Mouse (Mus musculus) neural tube, embryonic 12.5 days (tissue): ENCODE measurements around the gene Ms4a6d. TPM values are rescaled to one million over a fixed set of nuclear protein-coding genes. Genes with fewer than 3 reads are reported as not detected.

ENCODE experiments used
- ATAC-seq: fragments of 200-750 bp; cut with Nextera tagmentation; 2 replicates; pipeline ENCODE4 v1.8.0; 2017; ENCODE audit warnings: low read depth, mild to moderate bottlenecking, moderate TSS enrichment, moderate library complexity; ENCODE audit not compliant: low FRiP score
- H3K27ac ChIP-seq: fragments of 300-500 bp; sonication (generic); 2 replicates; pipeline ENCODE4 v1.5.1; 2016
- H3K27me3 ChIP-seq: fragments of 300-500 bp; sonication (generic); replicated peaks from 2 replicates; pipeline ENCODE4 v1.6.1; 2016; ENCODE audit warnings: mild to moderate bottlenecking
- H3K36me3 ChIP-seq: fragments of 300-500 bp; sonication (generic); 2 replicates; pipeline ENCODE4 v1.6.1; 2016; ENCODE audit warnings: mild to moderate bottlenecking
- H3K4me1 ChIP-seq: fragments of 300-500 bp; sonication (generic); 2 replicates; pipeline ENCODE4 v1.6.1; 2016
- H3K4me2 ChIP-seq: fragments of 300-500 bp; sonication (generic); replicated peaks from 2 replicates; pipeline ENCODE4 v1.6.1; 2016; ENCODE audit warnings: mild to moderate bottlenecking
- H3K4me3 ChIP-seq: fragments of 300-500 bp; sonication (generic); 2 replicates; pipeline ENCODE4 v1.5.1; 2016
- H3K9ac ChIP-seq: fragments of 300-500 bp; sonication (generic); 2 replicates; pipeline ENCODE4 v1.6.1; 2016; ENCODE audit warnings: mild to moderate bottlenecking
- H3K9me3 ChIP-seq: fragments of 300-500 bp; sonication (generic); 2 replicates; pipeline ENCODE4 v1.6.1; 2016; ENCODE audit warnings: mild to moderate bottlenecking
- WGBS: fragments of 180-500 bp; shearing (Covaris S2); methylation state at CpG from one replicate; pipeline ENCODE4 v1.1.7; 2016; 5-methylcytosine and 5-hydroxymethylcytosine counted together
- polyA plus RNA-seq: library from polyadenylated mRNA; unstranded; fragments of >200 nt; fragmentation: Nextera tagmentation; extraction: Ambion mirVana; gene quantifications from 2 replicates; pipeline ENCODE4 v1.2.1, GENCODE M21; 2016

Gene Ms4a6d
- 2.0 and 2.4 TPM in 2 replicates for polyA plus RNA-seq

- Histone ChIP-seq H3K9ac (no peak within 1 kb of the TSS), H3K9me3 (no peaks in the 10 kb centered on the region), H3K4me1 (no peaks in the 10 kb centered on the region), H3K27me3 (no peaks in the 10 kb centered on the region), H3K27ac (no peak within 1 kb of the TSS), H3K36me3 (no peaks in the 10 kb centered on the region), H3K4me3 (no peak within 1 kb of the TSS), H3K4me2 (no peak within 1 kb of the TSS)
- ATAC-seq, result no peak
- 92% methylated on average over 2 of the region's 2 CpGs for WGBS
Measured at GRCm38 (mm10) chr19:11604603-11605002, at the start of gene Ms4a6d. TSS of gene Ms4a6d (minus strand) at chr19:11604849.

DNA sequence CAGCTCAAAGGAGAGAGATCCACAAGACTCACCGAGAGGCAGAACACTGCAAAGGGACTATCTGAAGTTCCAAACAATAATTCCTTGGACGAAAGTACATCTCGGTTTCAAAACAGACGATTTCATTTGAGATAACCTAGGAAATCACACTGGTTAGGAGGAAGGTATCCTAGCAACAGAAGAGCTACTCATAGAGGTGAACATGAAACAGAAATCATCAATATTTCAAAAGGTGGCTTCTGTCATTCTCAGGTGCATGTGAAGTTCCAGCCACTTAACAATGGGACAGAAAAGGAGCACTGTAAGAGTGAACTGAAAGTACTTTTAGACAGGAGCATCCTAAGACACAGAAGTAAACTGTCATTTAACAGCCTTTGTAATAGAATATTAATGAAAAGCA lies 44.9 kb upstream of the Ms4a6d start:
- no peaks in the 10 kb centered on the region for H3K27me3 ChIP-seq
- no peaks in the 10 kb centered on the region for H3K4me1 ChIP-seq
- H3K9me3 ChIP-seq, result no peaks in the 10 kb centered on the region
- no peak for ATAC-seq
- no peak overlapping the region for H3K9ac ChIP-seq
- no peak overlapping the region for H3K4me2 ChIP-seq
- no peak overlapping the region for H3K27ac ChIP-seq
- 88% methylated on average over 4 of the region's 4 CpGs for WGBS
- no peaks in the 10 kb centered on the region for H3K36me3 ChIP-seq
- H3K4me3 ChIP-seq, result no peak overlapping the region

DNA sequence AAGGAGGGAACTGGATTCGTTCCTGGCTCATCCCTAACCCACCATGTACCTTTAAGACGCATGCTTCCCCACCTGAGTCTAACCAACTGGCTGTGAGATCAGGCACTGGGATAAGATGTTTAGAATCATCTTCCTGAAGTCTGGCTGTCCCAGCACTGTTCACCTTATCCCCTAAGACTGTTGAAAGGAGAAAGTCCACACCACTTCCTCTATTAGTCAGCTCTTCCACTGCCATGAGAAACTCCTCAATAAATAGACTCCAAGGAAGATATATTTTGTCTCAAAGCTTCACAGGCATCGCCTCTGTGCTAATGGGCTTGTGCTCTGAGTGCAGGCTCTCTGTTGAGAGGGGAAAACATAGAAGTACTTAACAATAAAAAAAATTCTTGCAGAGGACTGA lies 41.5 kb upstream of the Ms4a6d start:
- WGBS, result 82% methylated on average over 3 of the region's 3 CpGs
- Histone ChIP-seq H3K36me3 (no peaks in the 10 kb centered on the region), H3K27ac (no peak overlapping the region), H3K4me2 (no peak overlapping the region), H3K27me3 (no peaks in the 10 kb centered on the region), H3K4me1 (no peaks in the 10 kb centered on the region), H3K4me3 (no peak overlapping the region), H3K9me3 (no peaks in the 10 kb centered on the region), H3K9ac (no peak overlapping the region)
- ATAC-seq, result no peak

DNA sequence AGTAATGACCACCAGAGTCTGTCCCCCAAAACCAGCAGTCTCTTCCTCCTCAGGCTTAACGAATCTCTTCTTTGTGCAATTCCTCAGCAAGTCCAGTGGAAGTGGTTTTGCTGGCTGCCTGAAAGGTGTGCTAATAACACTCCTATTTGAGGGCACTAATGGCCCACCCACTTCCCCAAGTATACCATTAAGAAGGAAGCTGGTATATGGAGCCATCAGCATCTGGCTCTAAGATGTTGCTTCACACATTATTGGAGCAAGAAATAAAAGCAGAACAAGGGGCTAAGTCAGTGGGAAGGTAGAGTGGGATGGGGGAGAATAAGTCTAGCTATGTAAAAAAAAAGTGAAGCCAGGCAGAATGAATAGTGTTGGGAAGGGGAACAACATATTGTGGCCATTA lies 36.1 kb upstream of the Ms4a6d start, which contains the start of gene Ms4a3:
Ms4a3 (minus strand) TSS at position 120 of the 400 bp plus-strand sequence.
- no peak within 1 kb of the TSS for H3K27ac ChIP-seq
- WGBS, result 81% methylated on average over 1 of the region's 1 CpGs
- ATAC-seq, result no peak
- H3K4me2 ChIP-seq, result no peak within 1 kb of the TSS
- no peaks in the 10 kb centered on the region for H3K27me3 ChIP-seq
- no peak within 1 kb of the TSS for H3K4me3 ChIP-seq
- no peaks in the 10 kb centered on the region for H3K9me3 ChIP-seq
- H3K4me1 ChIP-seq, result no peaks in the 10 kb centered on the region
- no peaks in the 10 kb centered on the region for H3K36me3 ChIP-seq
- H3K9ac ChIP-seq, result no peak within 1 kb of the TSS

DNA sequence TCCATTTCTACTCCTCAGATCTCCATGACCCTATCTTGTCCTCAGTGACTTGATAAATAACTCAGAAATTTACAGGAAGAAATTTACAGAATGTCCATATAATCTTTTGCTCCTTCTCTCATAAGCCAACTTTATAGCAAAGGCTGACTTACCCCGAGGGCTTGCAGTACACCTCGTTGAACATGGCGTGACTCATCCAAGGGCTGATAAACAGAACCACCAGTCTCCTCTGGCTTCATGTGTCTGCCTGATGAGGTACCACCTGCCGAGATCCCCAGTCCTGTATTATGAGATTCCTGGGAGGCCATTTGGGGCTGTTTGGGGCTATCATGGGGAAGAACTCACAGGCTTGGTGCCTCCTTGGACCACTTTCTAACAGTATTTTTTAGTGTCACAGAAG lies 34.4 kb upstream of the Ms4a6d start:
- 78% methylated on average over 4 of the region's 4 CpGs for WGBS
- H3K27me3 ChIP-seq, result no peaks in the 10 kb centered on the region
- H3K4me2 ChIP-seq, result no peak overlapping the region
- H3K4me1 ChIP-seq, result no peaks in the 10 kb centered on the region
- H3K4me3 ChIP-seq, result no peak overlapping the region
- no peaks in the 10 kb centered on the region for H3K36me3 ChIP-seq
- no peak overlapping the region for H3K9ac ChIP-seq
- ATAC-seq, result no peak
- H3K27ac ChIP-seq, result no peak overlapping the region
- H3K9me3 ChIP-seq, result no peaks in the 10 kb centered on the region

DNA sequence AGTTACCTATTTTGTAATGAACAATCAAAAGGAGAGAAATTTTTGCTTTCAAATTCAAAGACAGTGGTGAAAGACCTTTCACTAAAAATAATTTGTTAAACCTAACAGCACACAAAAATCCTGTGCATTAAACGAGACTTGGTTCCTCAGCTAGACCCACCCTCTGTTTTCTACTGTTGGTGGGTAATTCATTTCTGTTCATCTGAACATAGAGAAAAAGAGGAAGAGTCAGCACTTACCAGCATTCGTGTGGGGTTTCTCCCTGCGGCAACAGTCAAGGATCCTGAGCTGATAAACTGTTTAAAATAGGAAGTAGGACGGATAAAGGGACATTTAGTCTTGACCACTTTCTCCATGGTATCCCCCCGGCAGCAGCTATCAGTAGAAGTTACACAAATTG lies 30.9 kb upstream of the Ms4a6d start:
- H3K4me1 ChIP-seq, result no peaks in the 10 kb centered on the region
- H3K27ac ChIP-seq, result no peak overlapping the region
- H3K4me3 ChIP-seq, result no peak overlapping the region
- H3K9me3 ChIP-seq, result no peaks in the 10 kb centered on the region
- no peaks in the 10 kb centered on the region for H3K27me3 ChIP-seq
- H3K9ac ChIP-seq, result no peak overlapping the region
- H3K36me3 ChIP-seq, result no peaks in the 10 kb centered on the region
- WGBS, result 89% methylated on average over 5 of the region's 5 CpGs
- no peak overlapping the region for H3K4me2 ChIP-seq
- ATAC-seq, result no peak

- no peak for ATAC-seq
- H3K4me3 ChIP-seq, result no peak overlapping the region
- no peak overlapping the region for H3K4me2 ChIP-seq
- no peaks in the 10 kb centered on the region for H3K27me3 ChIP-seq
- no peaks in the 10 kb centered on the region for H3K36me3 ChIP-seq
- 87% methylated on average over 2 of the region's 2 CpGs for whole genome bisulfite sequencing
- H3K4me1 ChIP-seq, result no peaks in the 10 kb centered on the region
- H3K9me3 ChIP-seq, result no peaks in the 10 kb centered on the region
- no peak overlapping the region for H3K9ac ChIP-seq
- H3K27ac ChIP-seq, result no peak overlapping the region
Measured at GRCm38 (mm10) chr19:11634330-11634729, 29.7 kb upstream of the Ms4a6d start.

GRCm38 (mm10) chr19:11633732-11634131 lies 29.1 kb upstream of the Ms4a6d start:
- H3K4me2 ChIP-seq, result no peak overlapping the region
- no peaks in the 10 kb centered on the region for H3K9me3 ChIP-seq
- H3K4me1 ChIP-seq, result no peaks in the 10 kb centered on the region
- no peak overlapping the region for H3K4me3 ChIP-seq
- ATAC-seq, result no peak
- no peaks in the 10 kb centered on the region for H3K27me3 ChIP-seq
- no peak overlapping the region for H3K27ac ChIP-seq
- no peaks in the 10 kb centered on the region for H3K36me3 ChIP-seq
- no peak overlapping the region for H3K9ac ChIP-seq
- 92% methylated on average over 1 of the region's 1 CpGs for WGBS

DNA sequence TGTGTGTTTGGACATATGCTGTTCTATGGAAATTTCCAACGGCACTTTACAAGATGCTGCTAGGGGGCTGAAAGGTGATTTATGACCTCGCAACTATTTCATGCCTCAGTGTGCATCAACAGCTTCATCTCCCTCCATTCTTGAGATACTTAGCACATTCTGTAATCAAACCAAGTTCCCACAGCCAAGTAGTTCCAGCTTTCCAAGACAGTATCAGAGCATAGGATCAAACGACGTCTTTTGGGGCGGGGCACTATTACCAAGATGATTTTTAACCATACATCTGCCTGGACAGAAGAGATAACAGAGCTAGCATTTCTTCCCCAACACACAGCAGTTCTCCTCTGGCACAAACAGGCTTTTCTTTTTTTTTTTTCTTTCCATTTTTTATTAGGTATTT lies 20.6 kb upstream of the Ms4a6d start:
- no peaks in the 10 kb centered on the region for H3K9me3 ChIP-seq
- H3K27me3 ChIP-seq, result no peaks in the 10 kb centered on the region
- no peak overlapping the region for H3K4me3 ChIP-seq
- WGBS, result 63% methylated on average over 5 of the region's 5 CpGs
- H3K27ac ChIP-seq, result no peak overlapping the region
- H3K36me3 ChIP-seq, result no peaks in the 10 kb centered on the region
- H3K4me1 ChIP-seq, result no peaks in the 10 kb centered on the region
- no peak overlapping the region for H3K4me2 ChIP-seq
- H3K9ac ChIP-seq, result no peak overlapping the region
- ATAC-seq, result no peak

- Histone ChIP-seq H3K4me2 (no peak overlapping the region), H3K4me3 (no peak overlapping the region), H3K4me1 (no peaks in the 10 kb centered on the region), H3K27ac (no peak overlapping the region), H3K36me3 (no peaks in the 10 kb centered on the region), H3K27me3 (no peaks in the 10 kb centered on the region), H3K9ac (no peak overlapping the region), H3K9me3 (no peaks in the 10 kb centered on the region)
- no peak for ATAC-seq
Measured at GRCm38 (mm10) chr19:11624800-11625199, 20.2 kb upstream of the Ms4a6d start.

GRCm38 (mm10) chr19:11623551-11623950 lies 18.9 kb upstream of the Ms4a6d start, which contains the start of gene Ms4a2:
TSS of gene Ms4a2 (minus strand) at chr19:11623719.
- Histone ChIP-seq H3K4me2 (no peak within 1 kb of the TSS), H3K4me3 (no peak within 1 kb of the TSS), H3K27me3 (no peaks in the 10 kb centered on the region), H3K27ac (no peak within 1 kb of the TSS), H3K9me3 (no peaks in the 10 kb centered on the region), H3K9ac (no peak within 1 kb of the TSS), H3K4me1 (no peaks in the 10 kb centered on the region), H3K36me3 (no peaks in the 10 kb centered on the region)
- no peak for ATAC-seq
- 87% methylated on average over 2 of the region's 2 CpGs for WGBS

DNA sequence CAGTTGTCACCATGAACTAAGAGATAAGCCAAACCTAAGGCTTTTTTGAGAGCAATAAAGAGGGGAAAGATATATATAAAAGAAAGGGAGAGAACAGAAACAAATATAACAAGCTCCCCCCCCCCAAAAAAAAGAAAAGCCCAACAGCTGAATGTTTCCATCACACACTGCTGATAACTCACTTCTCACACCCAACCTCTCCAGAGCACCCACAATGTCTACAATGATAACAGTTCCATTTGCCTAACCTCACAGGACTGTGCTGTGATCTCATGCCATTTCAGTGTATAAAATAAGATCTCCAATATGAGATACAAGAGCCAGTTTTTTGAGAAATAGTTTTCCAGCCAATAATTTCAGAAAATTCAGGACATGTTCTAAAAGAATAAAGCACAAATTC lies 13.3 kb upstream of the Ms4a6d start:
- Histone ChIP-seq H3K4me1 (no peaks in the 10 kb centered on the region), H3K36me3 (no peaks in the 10 kb centered on the region), H3K27me3 (no peaks in the 10 kb centered on the region), H3K4me2 (no peak overlapping the region), H3K9ac (no peak overlapping the region), H3K4me3 (no peak overlapping the region), H3K27ac (no peak overlapping the region), H3K9me3 (no peaks in the 10 kb centered on the region)
- ATAC-seq, result no peak

- Histone ChIP-seq H3K27me3 (no peaks in the 10 kb centered on the region), H3K36me3 (no peaks in the 10 kb centered on the region), H3K4me2 (no peak overlapping the region), H3K4me1 (no peaks in the 10 kb centered on the region), H3K9ac (no peak overlapping the region), H3K4me3 (no peak overlapping the region), H3K9me3 (no peaks in the 10 kb centered on the region), H3K27ac (no peak overlapping the region)
- WGBS, result 68% methylated on average over 2 of the region's 2 CpGs
- no peak for ATAC-seq
Measured at GRCm38 (mm10) chr19:11614805-11615204, 10.2 kb upstream of the Ms4a6d start.
